17 mouse cellular contexts compared by ENCODE assay signal in genomic region chr13:70885006-70885405, GRCm38 (mm10). TPM values are rescaled to one million over a fixed set of nuclear protein-coding genes. Genes with fewer than 3 reads are reported as not detected.
DNase-seq lines count a peak whose midpoint lies in the region; ATAC-seq and TF ChIP-seq lines count a peak whose summit lies in the region.
"Had no signal": no experiment of that assay in that cellular context is flagged by ENCODE, and none has a peak within 500 bp of the region (broad histone marks: within the 10 kb centered on the region; RNA-seq: fewer than 3 reads in every experiment).

No protein-coding gene starts in this region.

- intact Hi-C loops in heart, postnatal 25 days (cut with DNase I): no loop called here

- H3K9me3 ChIP-seq in heart, embryonic 14.5 days (ENCODE audit: control insufficient read depth, low read length): no peaks in the 10 kb centered on the region
- H3K9me3 ChIP-seq: forebrain, embryonic 15.5 days; limb, embryonic 15.5 days had no signal

- 0 out of 2 replicates have a peak overlapping the region, but pooled peaks have one; percentile 53 for H3K4me2 ChIP-seq in heart, embryonic 14.5 days (ENCODE audit: low read length)
- H3K4me2 ChIP-seq: forebrain, embryonic 15.5 days; limb, embryonic 15.5 days had no signal

- H3K4me1 ChIP-seq in heart, embryonic 14.5 days (ENCODE audit: control insufficient read depth in 2 of 2, insufficient read depth in 2 of 2, low read length in 2 of 2): peaks cover 19 to 21% of the 10 kb centered on the region in 2 experiments
- H3K4me1 ChIP-seq in olfactory bulb, adult 2 months (ENCODE audit: control insufficient read depth, insufficient read depth, low read length): peaks cover 14% of the 10 kb centered on the region
- no peaks in the 10 kb centered on the region for H3K4me1 ChIP-seq in thymus, adult 2 months (replicated peaks; ENCODE audit: control insufficient read depth, insufficient read depth, low read length)
- H3K4me1 ChIP-seq: limb, embryonic 15.5 days; megakaryocyte, embryonic 14.5 days had no signal

- TF ChIP-seq POLR2A in olfactory bulb, adult 2 months (IDR thresholded peaks at IDR 0.05; ENCODE audit: insufficient read depth, low read depth, low read length): no peak
- TF ChIP-seq POLR2A in thymus, adult 2 months (IDR thresholded peaks at IDR 0.05; ENCODE audit: control insufficient read depth, extremely low read depth, insufficient read depth, low read length, poor library complexity): no peak

- peak overlapping the region; percentile 69 for H3K27ac ChIP-seq in layer of hippocampus, adult 2 months
- peak overlapping the region; percentile 82 to 88 for H3K27ac ChIP-seq in heart, embryonic 14.5 days (replicated peaks in 1 of 2; ENCODE audit: control insufficient read depth in 1 of 2, insufficient read depth in 1 of 2, low read depth in 2 of 2, low read length in 2 of 2)
- 0 out of 2 replicates have a peak overlapping the region, but pooled peaks have one; percentile 80 for H3K27ac ChIP-seq in olfactory bulb, adult 2 months (ENCODE audit: insufficient read depth, low read depth, low read length)
- H3K27ac ChIP-seq in thymus, adult 2 months (ENCODE audit: control insufficient read depth, insufficient read depth, low read length): no peak overlapping the region
- H3K27ac ChIP-seq: forebrain, embryonic 15.5 days; gastrocnemius, adult 2 months; limb, embryonic 15.5 days had no signal

- no peak for ATAC-seq in heart, embryonic 14.5 days (ENCODE audit: insufficient number of reproducible peaks, insufficient read depth, low FRiP score, low read depth)
- ATAC-seq: intestine, postnatal 0 days had no signal

- peak; percentile 77 for DNase-seq in heart, adult 11 months
- DNase-seq in heart, postnatal 25 days (ENCODE audit: low spot score): no peak
- no peak for DNase-seq in layer of hippocampus, adult 2 months (ENCODE audit: low spot score in 2 of 2)
- no peak for DNase-seq in layer of hippocampus, adult 8-10 months (ENCODE audit: low spot score in 2 of 2)
- no peak for DNase-seq in thymus, adult 2 months
- DNase-seq: B cell, adult 2 months; cerebellum, adult 9-10 months; gastrocnemius, adult 2 months; spleen, adult 18-20 months; thymus, adult 18-20 months had no signal

- WGBS in heart, embryonic 14.5 days: 95% methylated on average over 2 of the region's 2 CpGs
- WGBS in olfactory bulb, adult 2 months: 73% methylated on average over 2 of the region's 2 CpGs
- WGBS in thymus, adult 2 months: 90% methylated on average over 2 of the region's 2 CpGs

- TF ChIP-seq CTCF in layer of hippocampus, adult 2 months (conservative IDR thresholded peaks at IDR 0.05): no peak
- TF ChIP-seq CTCF in olfactory bulb, adult 2 months (IDR thresholded peaks at IDR 0.05; ENCODE audit: insufficient read depth, low read depth, low read length): no peak
- no peak for TF ChIP-seq CTCF in thymus, adult 2 months (IDR thresholded peaks at IDR 0.05; ENCODE audit: borderline replicate concordance, control insufficient read depth, extremely low read depth, insufficient read depth, low read length, poor library complexity)

- no peak overlapping the region for H3K4me3 ChIP-seq in layer of hippocampus, adult 2 months
- H3K4me3 ChIP-seq in heart, embryonic 14.5 days (ENCODE audit: control insufficient read depth in 1 of 2, insufficient read depth in 1 of 2, low read depth in 1 of 2, low read length in 2 of 2): no peak overlapping the region
- no peak overlapping the region for H3K4me3 ChIP-seq in olfactory bulb, adult 2 months (ENCODE audit: insufficient read depth, low read depth, low read length)
- no peak overlapping the region for H3K4me3 ChIP-seq in thymus, adult 2 months (ENCODE audit: control insufficient read depth, insufficient read depth, low read length)
- H3K4me3 ChIP-seq: forebrain, embryonic 15.5 days; gastrocnemius, adult 2 months; limb, embryonic 15.5 days; megakaryocyte, embryonic 14.5 days had no signal

- H3K27me3 ChIP-seq in heart, embryonic 14.5 days (ENCODE audit: control insufficient read depth, insufficient read depth, low read length): no peaks in the 10 kb centered on the region
- H3K27me3 ChIP-seq in thymus, adult 2 months (ENCODE audit: control insufficient read depth, insufficient read depth, low read length): no peaks in the 10 kb centered on the region
- H3K27me3 ChIP-seq: forebrain, embryonic 15.5 days; limb, embryonic 15.5 days; megakaryocyte, embryonic 14.5 days had no signal

- no peak overlapping the region for H3K9ac ChIP-seq in heart, embryonic 14.5 days (ENCODE audit: low read length)
- H3K9ac ChIP-seq: forebrain, embryonic 15.5 days; limb, embryonic 15.5 days had no signal

- no peaks in the 10 kb centered on the region for H3K36me3 ChIP-seq in heart, embryonic 14.5 days (ENCODE audit: control insufficient read depth, insufficient read depth, low read length)
- no peaks in the 10 kb centered on the region for H3K36me3 ChIP-seq in thymus, adult 2 months (ENCODE audit: control insufficient read depth, insufficient read depth, low read length)
- H3K36me3 ChIP-seq: forebrain, embryonic 15.5 days; limb, embryonic 15.5 days had no signal

RNA-seq across cellular contexts. Expression of gene Adamts16, which starts 43.4 kb away (rescaled TPM):
- not detected for total RNA-seq in heart, postnatal 25 days (2021)
- 1 to 10 TPM; 2.4 TPM for total RNA-seq in layer of hippocampus, adult 2 months (2021)
- total RNA-seq in layer of hippocampus, adult 8-10 months (2022): 1 to 10 TPM; 2.4 to 2.8 (median 2.7) TPM
- 0.08 and 0.31 TPM in 2 replicates for polyA plus RNA-seq in heart, embryonic 14.5 days (2014; fragmentation: Nextera tagmentation; extraction: Ambion mirVana)
- polyA plus RNA-seq in olfactory bulb, adult 2 months (2012; ENCODE audit: insufficient read depth, insufficient read length, low replicate concordance, missing spikeins): not detected in 2 replicates
- polyA plus RNA-seq in thymus, adult 2 months (2012; rRNA removed): 0.09 and 0.13 TPM in 2 replicates
- total RNA-seq: granulocyte monocyte progenitor cell, adult 5-6 weeks had no signal
